Mouse (Mus musculus) forebrain, embryonic 10.5 days (tissue): ENCODE data around the gene Ttll13. TPM values are rescaled to one million over a fixed set of nuclear protein-coding genes. Genes with fewer than 3 reads are reported as not detected.
A peak's percentile ranks its signal among the peaks of the same experiment; 100 is the strongest.

Source experiments
- DNase-seq: peaks from one replicate; pipeline ENCODE4 v3.0.0-alpha.2; 2017; ENCODE audit warnings: low spot score; ENCODE audit errors: extremely low spot score
- H3K27ac ChIP-seq: fragments of 300-500 bp; sonication (generic); 2 replicates; pipeline ENCODE4 v1.5.1; 2016; ENCODE audit warnings: mild to moderate bottlenecking
- H3K27me3 ChIP-seq: fragments of 300-500 bp; sonication (generic); 2 replicates; pipeline ENCODE4 v1.6.1; 2016; ENCODE audit warnings: mild to moderate bottlenecking; ENCODE audit not compliant: poor library complexity, severe bottlenecking
- H3K36me3 ChIP-seq: fragments of 300-500 bp; sonication (generic); replicated peaks from 2 replicates; pipeline ENCODE4 v1.6.1; 2016; ENCODE audit warnings: mild to moderate bottlenecking, moderate library complexity
- H3K4me1 ChIP-seq: fragments of 300-500 bp; sonication (generic); 2 replicates; pipeline ENCODE4 v1.6.1; 2016
- H3K4me3 ChIP-seq: fragments of 300-500 bp; sonication (generic); 2 replicates; pipeline ENCODE4 v1.5.1; 2016; ENCODE audit warnings: mild to moderate bottlenecking, moderate library complexity
- H3K9me3 ChIP-seq: fragments of 300-500 bp; sonication (generic); 2 replicates; pipeline ENCODE4 v1.6.1; 2016; ENCODE audit warnings: mild to moderate bottlenecking, moderate library complexity
- WGBS: fragments of 180-500 bp; shearing (Covaris S2); methylation state at CpG from one replicate; pipeline ENCODE4 v1.1.7; 2016; 5-methylcytosine and 5-hydroxymethylcytosine counted together
- polyA plus RNA-seq: library from polyadenylated mRNA; unstranded; fragments of >200 nt; fragmentation: Nextera tagmentation; extraction: Ambion mirVana; gene quantifications from 2 replicates; pipeline ENCODE4 v1.2.1, GENCODE M21; 2016

Ttll13 gene
- polyA plus RNA-seq, 1 experiment from 2014 or later = 0.99 TPM

DNA sequence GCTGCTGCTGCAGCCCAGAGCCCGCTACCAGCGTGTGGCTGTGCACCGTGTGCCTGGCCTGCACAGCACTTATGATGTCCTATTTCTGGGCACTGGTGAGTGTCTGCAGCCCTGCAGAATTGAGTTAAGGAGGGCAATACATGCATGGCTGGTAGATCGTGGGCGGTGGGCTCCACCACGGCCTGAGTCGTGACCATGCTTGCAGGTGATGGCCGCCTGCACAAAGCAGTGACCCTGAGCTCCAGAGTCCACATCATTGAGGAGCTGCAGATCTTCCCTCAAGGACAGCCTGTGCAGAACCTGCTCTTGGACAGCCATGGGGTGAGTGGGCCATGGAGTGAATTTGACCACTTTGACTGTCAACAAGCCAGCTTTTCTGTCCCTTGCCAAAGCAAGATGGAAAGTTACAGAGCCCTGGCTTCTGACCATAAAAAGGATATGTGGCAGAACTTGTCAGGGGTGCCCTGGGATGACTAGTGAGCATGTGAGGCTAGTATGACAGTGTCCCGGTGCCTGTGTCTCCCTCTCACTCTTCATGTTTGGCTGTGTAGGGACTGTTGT lies 25.9 kb upstream of the Ttll13 start:
- Histone ChIP-seq H3K4me1 (peaks cover 5% of the 10 kb centered on the region), H3K27ac (no peak overlapping the region), H3K27me3 (no peaks in the 10 kb centered on the region), H3K36me3 (peaks cover 97% of the 10 kb centered on the region), H3K4me3 (no peak overlapping the region), H3K9me3 (no peaks in the 10 kb centered on the region)
- DNase-seq = no peak
- WGBS = 97% methylated on average over 9 of the region's 9 CpGs

DNA sequence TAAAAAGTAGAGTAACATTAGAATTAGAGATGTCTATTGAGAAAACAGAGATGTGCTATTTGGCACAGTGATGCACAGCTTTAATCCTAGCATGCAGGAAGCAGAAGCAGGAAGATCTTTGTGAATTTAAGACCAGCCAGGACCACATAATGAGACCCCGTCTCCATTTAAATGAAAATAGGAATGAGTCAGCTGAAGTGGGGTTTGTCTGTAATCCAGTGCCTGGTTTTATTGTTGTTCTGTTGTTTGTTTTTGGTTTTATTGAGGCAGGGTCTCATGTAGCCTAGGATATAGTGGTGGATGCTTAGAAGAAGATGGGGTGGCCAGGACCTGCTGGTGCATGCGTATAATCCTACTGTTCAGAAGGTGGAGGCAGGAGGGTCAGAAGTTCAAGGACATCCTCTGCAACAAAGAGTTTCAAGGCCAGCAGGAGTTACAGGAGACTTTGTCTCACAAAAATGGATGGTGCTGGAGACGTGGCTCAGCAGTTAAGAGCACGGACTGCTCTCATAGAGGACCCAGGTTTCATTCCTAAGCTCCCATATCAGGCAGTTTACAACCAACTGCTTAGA lies 24.9 kb upstream of the Ttll13 start:
- Histone ChIP-seq H3K27ac (no peak overlapping the region), H3K9me3 (no peaks in the 10 kb centered on the region), H3K36me3 (peaks cover 96% of the 10 kb centered on the region), H3K4me3 (no peak overlapping the region), H3K27me3 (no peaks in the 10 kb centered on the region), H3K4me1 (no peaks in the 10 kb centered on the region)
- WGBS = 88% methylated on average over 4 of the region's 4 CpGs
- no peak for DNase-seq

DNA sequence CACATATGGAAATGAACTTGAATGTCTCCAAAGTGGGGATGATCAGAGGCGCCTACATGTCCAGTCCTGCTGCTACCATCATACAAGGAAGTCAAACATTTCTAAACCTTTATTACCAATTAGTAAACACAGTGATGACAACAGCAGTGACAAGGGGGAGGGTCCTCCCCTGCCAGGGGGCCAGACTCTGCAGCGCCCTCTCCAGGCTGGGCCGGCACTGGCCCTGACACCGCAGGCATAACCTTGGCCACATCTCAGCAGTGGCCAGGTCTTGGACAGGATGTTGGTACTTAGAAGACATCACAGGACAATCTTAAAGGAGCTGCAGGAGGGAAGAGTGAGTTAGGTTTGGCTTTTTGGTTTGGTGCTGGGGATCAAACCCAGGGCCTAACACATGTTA lies 19.1 kb upstream of the Ttll13 start:
- Histone ChIP-seq H3K4me3 (no peak overlapping the region), H3K9me3 (no peaks in the 10 kb centered on the region), H3K36me3 (peaks cover 62% of the 10 kb centered on the region), H3K4me1 (peaks cover 17% of the 10 kb centered on the region), H3K27me3 (peaks cover 14% of the 10 kb centered on the region), H3K27ac (no peak overlapping the region)
- 93% methylated on average over 4 of the region's 4 CpGs for WGBS
- no peak for DNase-seq

DNA sequence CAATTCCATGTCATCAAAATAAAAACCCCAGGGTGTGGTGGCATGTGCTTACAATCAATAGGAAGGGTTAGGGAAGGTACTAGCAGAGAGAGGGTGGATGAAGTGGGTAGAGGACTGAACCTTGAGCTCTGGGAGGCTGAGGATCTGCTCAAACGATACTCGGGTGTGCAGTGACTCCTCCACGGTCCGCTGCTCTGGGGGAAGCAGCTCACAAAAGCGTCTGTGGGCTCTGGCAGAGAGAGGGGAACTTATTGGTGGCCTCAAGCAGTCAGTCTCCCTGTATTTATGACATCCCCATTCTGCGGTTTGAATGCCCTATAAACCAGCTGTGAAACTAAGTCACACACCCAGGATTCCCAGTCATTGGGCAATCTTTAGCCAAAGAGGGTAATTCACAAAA lies 16.0 kb upstream of the Ttll13 start:
- Histone ChIP-seq H3K9me3 (no peaks in the 10 kb centered on the region), H3K4me1 (peaks cover 36% of the 10 kb centered on the region), H3K27me3 (peaks cover 14% of the 10 kb centered on the region), H3K36me3 (peaks cover 34% of the 10 kb centered on the region), H3K27ac (no peak overlapping the region), H3K4me3 (no peak overlapping the region)
- WGBS = 68% methylated on average over 6 of the region's 6 CpGs
- DNase-seq = no peak

DNA sequence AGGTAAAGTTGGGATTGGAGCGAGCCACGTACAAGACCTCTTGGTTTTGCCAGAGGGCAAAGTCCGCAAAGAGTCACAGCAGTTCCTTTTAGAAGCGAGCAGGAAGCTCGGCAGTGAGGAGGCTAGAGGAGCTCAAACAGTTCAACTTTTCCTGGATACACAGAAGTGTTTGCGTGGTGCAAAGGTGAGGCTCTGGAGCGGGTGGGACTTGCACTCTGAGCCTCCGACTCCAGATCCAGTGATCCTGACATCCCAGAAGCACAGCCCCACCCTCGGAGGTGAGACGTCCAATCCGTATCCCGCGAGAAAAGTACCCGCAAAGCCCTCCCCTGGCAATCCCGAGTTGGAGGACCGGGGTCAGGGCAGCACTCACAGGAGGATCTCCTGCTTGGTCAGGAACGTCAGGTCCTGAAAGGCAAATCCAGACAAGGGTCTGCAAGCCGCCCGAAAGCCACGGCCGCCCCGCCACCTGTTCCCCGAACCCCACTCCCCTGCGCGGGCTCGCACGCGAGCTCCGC lies 14.1 kb upstream of the Ttll13 start:
- Histone ChIP-seq H3K27me3 (peaks cover 14% of the 10 kb centered on the region), H3K36me3 (peaks cover 16% of the 10 kb centered on the region), H3K4me1 (peaks cover 39% of the 10 kb centered on the region), H3K9me3 (no peaks in the 10 kb centered on the region), H3K27ac (peak overlapping the region; percentile 80), H3K4me3 (peak overlapping the region; percentile 80)
- under 1% methylated on average over 29 of the region's 29 CpGs for WGBS
- no peak for DNase-seq

DNA sequence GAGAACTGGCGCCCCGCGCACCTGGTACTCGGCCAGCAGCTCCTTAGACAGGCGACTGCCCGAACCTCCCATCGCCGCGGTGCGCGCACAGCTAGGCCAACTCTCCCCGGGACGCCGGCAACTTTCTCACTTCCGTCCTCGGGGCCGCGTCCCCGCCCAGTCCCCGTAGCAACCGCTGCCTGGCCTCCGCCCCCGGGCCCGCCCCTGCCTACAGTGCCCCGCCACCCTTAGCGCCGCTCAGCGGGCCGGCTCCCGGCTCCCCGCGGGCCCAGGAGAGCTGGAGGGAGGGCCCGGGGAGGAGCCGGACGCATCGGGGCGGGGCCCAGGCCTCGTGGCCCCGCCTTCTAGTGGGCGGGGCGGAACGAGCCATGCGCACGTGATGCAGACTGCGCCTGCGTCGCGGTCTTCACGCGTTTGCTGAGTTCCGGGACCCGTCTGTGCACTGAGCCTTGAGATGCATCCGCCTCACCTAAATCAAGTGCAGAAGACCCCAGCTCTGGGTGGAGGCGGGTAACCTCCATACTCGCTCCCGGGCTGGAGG lies 13.6 kb upstream of the Ttll13 start, which contains the start of the genes Cib1 and Gdpgp1:
TSS of gene Cib1 (minus strand) at position 325 of the 541 bp plus-strand sequence.
TSS of gene Gdpgp1 (plus strand) at position 377 of the 541 bp plus-strand sequence.
- Histone ChIP-seq H3K36me3 (peaks cover 13% of the 10 kb centered on the region), H3K27ac (peak within 1 kb of the TSS; percentile 80), H3K4me1 (peaks cover 39% of the 10 kb centered on the region), H3K9me3 (no peaks in the 10 kb centered on the region), H3K4me3 (peak within 1 kb of the TSS; percentile 80), H3K27me3 (peaks cover 14% of the 10 kb centered on the region)
- DNase-seq = peak; percentile 94
- WGBS = under 1% methylated on average over 56 of the region's 56 CpGs

DNA sequence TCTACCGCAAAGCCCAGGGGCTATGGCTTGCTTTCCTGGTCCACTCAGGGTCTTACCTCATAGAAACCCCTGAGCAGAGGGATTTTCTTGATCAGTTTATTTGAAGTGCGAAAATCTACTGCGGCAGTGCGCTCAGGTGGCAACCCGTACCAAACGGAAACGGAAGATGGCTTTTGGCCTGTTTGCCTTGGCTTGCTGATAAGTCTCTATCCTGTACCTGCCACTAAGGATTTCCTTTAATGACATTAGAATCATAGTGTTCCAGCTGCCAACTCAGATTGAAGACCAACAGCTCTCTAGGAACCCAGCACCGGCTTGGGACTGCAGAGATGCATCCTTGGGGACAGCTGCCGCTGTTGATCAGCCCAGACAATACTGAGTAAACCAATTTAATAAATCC lies 12.4 kb upstream of the Ttll13 start:
- DNase-seq = no peak
- Histone ChIP-seq H3K27me3 (peaks cover 14% of the 10 kb centered on the region), H3K4me3 (peak overlapping the region; percentile 80; the same call in 1 of the 2 replicates), H3K36me3 (peaks cover 15% of the 10 kb centered on the region), H3K4me1 (peaks cover 39% of the 10 kb centered on the region), H3K27ac (no peak overlapping the region), H3K9me3 (no peaks in the 10 kb centered on the region)
- WGBS = 89% methylated on average over 9 of the region's 9 CpGs

DNA sequence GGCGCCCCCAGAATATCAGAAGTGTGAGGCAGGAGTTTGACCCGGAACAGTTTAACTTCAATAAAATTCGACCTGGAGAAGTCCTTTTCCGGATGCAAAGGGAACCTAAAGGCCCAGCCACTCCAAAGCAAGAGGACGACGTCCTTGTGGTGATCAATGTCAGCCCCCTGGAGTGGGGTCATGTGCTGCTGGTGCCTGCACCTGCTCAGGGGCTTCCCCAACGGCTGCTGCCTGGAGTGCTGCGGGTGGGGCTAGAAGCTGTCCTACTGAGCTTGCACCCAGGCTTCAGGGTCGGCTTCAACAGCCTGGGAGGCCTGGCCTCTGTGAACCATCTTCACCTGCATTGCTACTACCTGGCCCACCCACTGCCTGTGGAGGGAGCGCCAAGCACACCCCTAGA lies 7.6 kb upstream of the Ttll13 start:
- Histone ChIP-seq H3K27me3 (no peaks in the 10 kb centered on the region), H3K4me1 (peaks cover 13% of the 10 kb centered on the region), H3K9me3 (no peaks in the 10 kb centered on the region), H3K36me3 (peaks cover 42% of the 10 kb centered on the region), H3K27ac (no peak overlapping the region), H3K4me3 (no peak overlapping the region)
- no peak for DNase-seq
- WGBS = 89% methylated on average over 10 of the region's 10 CpGs

DNA sequence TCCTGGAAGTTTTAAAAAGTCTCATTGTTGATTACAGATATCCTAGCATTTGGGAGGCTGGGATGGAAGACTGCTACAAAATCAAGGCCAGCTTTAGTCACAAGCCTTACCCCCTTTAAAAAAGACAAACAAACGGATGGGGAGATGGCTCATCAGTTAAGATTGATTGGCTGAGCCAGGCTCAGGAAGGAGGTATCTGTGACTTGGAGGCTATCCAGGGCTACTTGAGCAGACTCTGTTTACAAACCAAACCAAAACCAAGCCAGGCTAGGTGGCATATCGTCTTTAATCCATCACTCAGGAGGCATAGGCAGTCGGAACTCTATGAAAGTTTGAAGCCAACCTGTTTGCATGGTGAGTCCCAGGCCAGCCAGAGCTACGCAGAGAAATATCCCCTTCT lies 4.5 kb upstream of the Ttll13 start:
- WGBS = 93% methylated on average over 4 of the region's 4 CpGs
- H3K4me3 ChIP-seq = no peak overlapping the region
- H3K27me3 ChIP-seq = no peaks in the 10 kb centered on the region
- DNase-seq = no peak
- no peak overlapping the region for H3K27ac ChIP-seq
- peaks cover 8% of the 10 kb centered on the region; the same call in 1 of the 2 replicates for H3K4me1 ChIP-seq
- H3K9me3 ChIP-seq = no peaks in the 10 kb centered on the region
- H3K36me3 ChIP-seq = peaks cover 42% of the 10 kb centered on the region

DNA sequence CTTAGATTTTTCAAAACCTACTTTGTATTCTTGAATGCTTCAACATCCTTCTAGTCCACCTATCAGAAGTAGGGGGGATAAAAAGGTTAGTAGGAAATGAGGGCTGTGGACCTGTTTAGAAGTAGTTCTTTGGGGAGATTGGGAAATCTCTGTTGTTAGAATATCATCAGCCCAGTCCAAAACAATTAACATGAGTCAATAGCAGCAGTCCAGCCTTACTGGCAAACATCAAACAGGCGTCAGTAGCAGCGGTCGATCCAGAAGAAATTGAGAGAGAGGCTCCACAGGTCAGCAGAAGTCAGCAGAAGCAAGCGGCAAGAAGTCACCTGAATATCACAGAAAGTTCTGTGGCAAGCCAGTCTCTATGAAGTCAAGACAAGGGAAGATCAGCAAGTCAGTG lies 1.3 kb upstream of the Ttll13 start:
- no peaks in the 10 kb centered on the region for H3K9me3 ChIP-seq
- no peak for DNase-seq
- H3K4me3 ChIP-seq = no peak overlapping the region
- peaks cover 8% of the 10 kb centered on the region; the same call in 1 of the 2 replicates for H3K4me1 ChIP-seq
- H3K27ac ChIP-seq = no peak overlapping the region
- H3K36me3 ChIP-seq = peaks cover 16% of the 10 kb centered on the region
- no peaks in the 10 kb centered on the region for H3K27me3 ChIP-seq
- 93% methylated on average over 4 of the region's 4 CpGs for WGBS

DNA sequence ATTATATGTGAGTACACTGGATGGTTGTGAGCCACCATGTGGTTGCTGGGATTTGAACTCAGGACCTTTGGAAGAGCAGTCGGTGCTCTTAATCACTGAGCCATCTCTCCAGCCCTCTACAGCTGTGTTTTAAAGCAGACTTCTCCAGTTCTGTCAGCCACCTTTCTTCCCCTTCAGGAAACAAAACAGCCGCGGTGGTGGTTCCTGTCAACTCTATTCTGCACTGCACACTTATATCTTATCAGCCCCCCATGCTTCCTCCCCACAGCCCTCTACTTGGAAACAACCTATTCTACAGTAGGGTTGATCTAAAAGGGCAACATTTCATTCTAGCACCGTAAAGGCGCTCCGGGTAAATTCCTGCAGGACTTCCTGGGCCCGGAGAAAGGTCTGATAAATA lies 683 bp downstream of the Ttll13 start:
- 72% methylated on average over 7 of the region's 7 CpGs for WGBS
- Histone ChIP-seq H3K4me3 (peak overlapping the region; percentile 60), H3K4me1 (peaks cover 14% of the 10 kb centered on the region; the same call in 1 of the 2 replicates), H3K9me3 (no peaks in the 10 kb centered on the region), H3K27ac (peak overlapping the region; percentile 88; the same call in 1 of the 2 replicates), H3K27me3 (no peaks in the 10 kb centered on the region), H3K36me3 (no peaks in the 10 kb centered on the region)
- DNase-seq = no peak

DNA sequence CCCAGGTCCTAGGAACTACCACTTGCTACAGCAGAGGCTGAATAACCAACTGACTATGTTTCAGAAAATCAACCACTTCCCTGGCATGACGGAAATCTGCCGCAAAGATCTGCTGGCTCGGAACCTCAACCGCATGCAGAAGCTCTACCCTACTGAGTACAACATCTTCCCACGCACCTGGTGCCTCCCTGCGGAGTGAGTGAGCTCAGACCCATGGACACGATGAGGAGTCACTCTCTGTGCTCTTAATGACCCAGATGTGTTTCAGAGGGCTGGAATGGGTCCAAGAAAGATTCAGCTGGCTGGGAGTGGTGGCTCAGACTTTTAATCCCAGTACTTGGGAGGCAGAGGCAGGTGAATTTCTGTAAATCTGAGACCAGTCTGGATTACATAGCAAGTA lies 6.3 kb downstream of the Ttll13 start:
- 0 out of 2 replicates have a peak, but pooled peaks cover 6% of the 10 kb centered on the region for H3K4me1 ChIP-seq
- peaks cover 14% of the 10 kb centered on the region for H3K27me3 ChIP-seq
- 81% methylated on average over 7 of the region's 7 CpGs for WGBS
- no peaks in the 10 kb centered on the region for H3K9me3 ChIP-seq
- no peak overlapping the region for H3K4me3 ChIP-seq
- no peak overlapping the region for H3K27ac ChIP-seq
- DNase-seq = no peak
- no peaks in the 10 kb centered on the region for H3K36me3 ChIP-seq

DNA sequence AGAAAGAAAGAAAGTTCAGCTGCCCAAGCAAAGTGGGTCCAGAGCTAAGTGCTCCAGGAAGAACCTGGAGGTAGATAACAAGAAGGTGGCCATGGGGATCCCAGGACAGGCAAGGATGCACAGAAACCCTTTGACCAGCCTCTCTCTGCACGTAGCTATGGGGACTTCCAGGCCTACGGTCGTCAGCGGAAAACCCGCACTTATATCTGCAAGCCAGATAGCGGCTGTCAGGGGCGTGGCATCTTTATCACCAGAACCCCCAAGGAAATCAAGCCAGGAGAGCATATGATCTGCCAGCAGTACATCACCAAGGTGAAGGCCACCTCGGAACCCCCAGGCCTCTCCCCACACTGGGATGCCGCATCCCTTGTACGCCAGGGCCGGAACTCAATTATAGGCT lies 6.7 kb downstream of the Ttll13 start:
- Histone ChIP-seq H3K36me3 (no peaks in the 10 kb centered on the region), H3K27ac (no peak overlapping the region), H3K4me3 (no peak overlapping the region), H3K9me3 (no peaks in the 10 kb centered on the region), H3K4me1 (0 out of 2 replicates have a peak, but pooled peaks cover 6% of the 10 kb centered on the region), H3K27me3 (peaks cover 18% of the 10 kb centered on the region)
- WGBS = 84% methylated on average over 11 of the region's 11 CpGs
- DNase-seq = no peak
